Mouse (Mus musculus): ENCODE data around the gene Rnf145.

Gene Rnf145

DNA sequence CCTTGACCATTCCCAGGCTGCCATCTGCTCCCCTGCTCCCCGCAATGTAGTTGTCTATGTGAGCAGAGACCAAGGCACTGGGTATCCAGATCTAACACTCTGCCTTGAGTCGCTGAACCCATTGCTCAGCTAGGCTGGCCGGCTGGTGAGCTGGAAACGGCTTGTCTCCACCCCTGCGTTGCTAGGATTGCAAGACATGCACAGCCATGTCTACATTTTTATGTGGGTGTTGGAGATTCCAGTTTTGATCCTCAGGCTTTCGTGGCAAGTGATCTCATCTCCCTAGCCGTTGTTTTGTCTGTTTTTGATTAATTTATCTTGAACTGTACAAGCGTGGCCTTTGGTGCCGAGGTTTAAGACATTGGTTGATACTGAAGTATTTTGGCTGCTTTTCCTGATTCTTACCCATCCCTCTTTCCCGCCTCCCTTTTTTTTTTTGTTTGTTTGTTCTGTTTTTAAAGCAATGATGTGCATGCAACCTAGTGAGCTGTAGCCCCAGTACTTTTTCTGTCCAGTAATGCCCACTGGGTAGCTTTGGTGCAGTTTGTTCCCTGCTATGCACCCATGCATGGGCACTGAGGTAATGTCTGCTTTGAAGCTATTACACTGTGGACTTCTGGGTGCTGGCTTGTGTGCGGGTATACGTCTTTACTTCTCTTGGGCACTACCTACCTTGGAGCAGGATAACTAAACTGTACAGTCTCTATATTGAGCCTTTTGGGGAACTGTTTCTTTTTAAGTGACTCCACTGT is 16.4 kb downstream of the Rnf145 start:
- no peak for DNase-seq (ENCODE audit: low spot score in 2 of 2)

DNA sequence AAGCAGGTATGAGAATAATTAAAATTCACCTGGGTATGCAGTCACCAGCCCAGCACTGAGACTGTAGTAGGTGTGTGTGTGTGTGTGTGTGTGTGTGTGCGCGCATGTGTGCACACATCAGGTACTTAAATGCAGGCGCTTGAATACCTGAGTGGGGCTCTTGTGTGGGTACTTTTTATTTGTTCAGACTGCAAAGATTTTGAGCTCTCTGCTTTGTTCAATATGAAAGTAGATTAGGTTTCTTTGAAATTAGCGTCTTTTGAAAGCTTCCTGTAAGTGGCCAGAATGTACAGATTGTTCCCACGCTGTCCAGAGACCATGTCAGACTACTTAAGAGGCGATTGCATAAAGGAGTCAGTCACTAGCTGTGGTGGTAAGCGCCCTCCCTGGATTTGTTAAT is 18.6 kb downstream of the Rnf145 start:
- no peak for DNase-seq (ENCODE audit: low spot score in 2 of 2)

DNA sequence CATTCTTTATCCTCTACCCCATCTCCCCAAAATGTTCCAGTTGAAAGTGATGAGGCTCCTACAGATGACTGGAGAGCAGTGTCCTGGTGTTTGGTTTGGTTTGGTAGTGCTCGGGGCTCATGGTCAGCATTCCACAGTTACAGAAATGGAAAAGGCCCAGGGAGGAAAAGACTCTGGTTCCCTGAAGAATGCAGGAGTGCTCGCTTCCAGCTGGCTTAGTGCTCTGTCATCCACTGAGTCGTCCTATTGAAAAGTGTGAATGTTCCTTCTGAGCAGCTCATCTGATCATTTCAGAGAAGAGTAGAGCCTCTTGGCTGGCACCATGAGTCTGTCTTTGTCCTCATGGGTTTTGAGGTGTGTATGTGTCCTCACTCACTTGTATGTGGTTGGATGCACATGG is 19.3 kb downstream of the Rnf145 start:
- no peak for DNase-seq (ENCODE audit: low spot score in 2 of 2)

DNA sequence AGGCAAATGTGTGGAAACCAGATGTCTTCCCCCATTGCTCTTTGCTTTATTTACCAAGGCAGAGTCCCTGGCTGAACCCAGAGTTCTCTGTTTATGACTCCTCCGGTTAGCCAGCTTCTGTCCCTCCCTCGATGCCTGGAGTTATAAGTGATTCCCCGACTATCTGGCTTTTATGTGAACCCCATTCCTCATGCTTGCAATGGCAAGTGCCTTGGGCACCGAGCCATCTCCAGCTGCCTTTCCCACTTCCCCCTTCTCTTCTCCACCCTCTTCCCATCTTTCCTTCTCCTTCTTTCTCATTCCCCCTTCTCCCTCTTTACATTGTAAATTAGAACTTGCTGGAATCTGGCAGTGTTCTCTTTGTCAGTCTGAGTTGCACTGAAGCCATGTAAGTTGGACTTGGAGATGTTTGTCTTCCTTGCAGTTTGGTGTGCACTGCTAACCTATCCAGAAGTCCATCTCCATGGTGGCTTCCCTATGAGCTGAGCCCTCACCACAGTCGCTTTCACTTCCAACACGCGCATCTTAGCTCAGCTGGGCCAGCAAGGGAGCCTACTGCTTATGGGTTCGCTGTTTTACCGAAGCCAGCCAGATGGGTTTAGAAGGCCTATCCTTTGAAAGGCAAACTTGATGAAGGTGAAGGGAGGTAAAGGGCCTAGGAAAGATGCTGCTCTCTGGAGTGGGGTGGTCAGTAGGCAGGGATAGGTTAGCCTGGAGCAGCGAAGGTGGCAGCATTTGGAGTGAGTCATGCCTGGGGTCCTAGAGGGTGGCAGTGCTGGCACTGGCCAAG is 19.9 kb downstream of the Rnf145 start:
- DNase-seq (ENCODE audit: low spot score in 2 of 2), result no peak

DNA sequence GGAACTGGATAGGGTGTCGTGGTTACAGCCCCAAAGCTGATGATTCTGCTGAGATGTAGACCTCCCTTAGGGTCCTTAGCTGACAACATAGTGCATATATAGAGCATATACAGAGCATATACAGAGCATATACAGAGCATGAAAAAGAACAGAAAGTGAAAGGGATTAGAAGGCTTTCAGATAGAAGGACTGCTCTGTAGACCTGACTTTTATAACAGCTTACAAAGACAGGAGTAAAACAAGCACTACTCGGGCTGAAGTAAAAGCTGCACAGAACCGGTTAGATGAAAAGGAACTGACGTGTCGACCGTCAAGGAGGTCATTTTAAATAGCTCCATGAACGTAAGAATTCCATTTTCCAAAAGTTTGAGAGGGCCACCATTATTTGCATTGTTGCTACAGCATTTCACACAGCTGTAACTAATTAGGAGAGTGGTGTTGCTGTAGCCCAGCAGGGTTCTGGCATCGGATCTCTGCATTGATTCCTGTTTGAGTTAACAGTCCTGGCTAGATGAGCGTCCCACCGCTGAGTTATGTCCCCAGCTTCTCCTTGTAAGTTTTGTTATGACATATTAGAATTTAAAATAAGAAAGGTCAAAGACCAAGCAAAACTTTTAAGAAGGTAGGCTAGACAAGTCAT is 20.6 kb downstream of the Rnf145 start:
- no peak for DNase-seq (ENCODE audit: low spot score in 2 of 2)

DNA sequence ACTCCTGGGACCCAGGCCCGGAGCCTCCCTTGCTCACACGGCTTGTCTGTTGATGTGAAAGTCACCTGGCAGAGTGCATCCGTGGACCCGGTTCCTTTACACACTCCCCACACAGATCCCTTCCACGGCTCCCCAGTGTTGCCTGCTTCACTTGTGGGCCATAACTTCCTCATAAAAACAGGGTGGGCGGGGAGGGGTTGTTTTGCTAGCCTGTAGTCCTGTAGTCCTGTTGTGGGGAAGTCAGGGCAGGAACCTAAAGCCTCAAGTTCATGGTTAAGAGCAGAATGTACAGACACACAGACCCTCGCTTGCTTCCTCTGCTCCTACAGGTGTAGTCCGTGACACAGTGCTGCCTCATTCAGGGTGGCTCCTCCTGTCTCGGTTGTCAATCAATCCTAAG is 21.5 kb downstream of the Rnf145 start:
- DNase-seq (ENCODE audit: low spot score in 2 of 2), result no peak

DNA sequence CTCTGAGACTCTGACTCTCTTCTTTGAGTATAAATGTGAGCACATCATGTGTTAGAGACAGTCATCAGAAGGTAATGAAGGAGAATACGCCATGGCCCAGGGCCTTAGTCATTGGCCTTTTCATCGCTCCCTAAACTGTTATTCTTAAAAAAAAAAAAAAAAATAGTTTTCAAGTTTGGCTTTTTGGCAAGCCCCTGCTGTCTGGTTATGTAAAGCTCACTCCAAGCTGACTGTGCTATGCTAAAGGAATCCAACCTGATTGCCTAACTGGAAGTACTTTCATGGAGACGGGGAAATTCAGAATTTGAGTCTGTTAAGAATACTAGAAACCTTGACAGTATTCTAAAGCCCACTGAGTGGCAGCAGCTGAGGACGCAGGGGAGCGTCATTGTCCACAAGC is 22.5 kb downstream of the Rnf145 start:
- no peak for DNase-seq (ENCODE audit: low spot score in 2 of 2)

DNA sequence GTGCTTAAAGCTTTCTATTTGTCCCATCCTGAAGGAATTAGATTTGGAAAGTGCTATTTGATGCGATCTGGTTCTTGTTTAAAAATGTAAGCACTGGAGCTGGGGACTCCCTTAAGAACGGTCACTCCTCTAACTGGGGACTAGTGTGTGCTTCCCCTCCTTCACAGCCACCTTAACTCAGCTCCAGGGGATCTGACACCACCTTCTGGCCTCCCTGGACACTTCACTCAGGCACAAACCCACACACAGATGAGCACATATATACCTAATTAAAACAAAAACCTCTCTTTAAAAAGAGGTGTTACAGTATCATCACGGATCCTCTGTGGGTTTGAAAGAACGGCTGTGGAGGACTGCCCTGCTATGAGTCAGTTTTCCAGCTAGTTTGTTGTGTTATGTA is 23.0 kb downstream of the Rnf145 start:
- no peak for DNase-seq (ENCODE audit: low spot score in 2 of 2)

DNA sequence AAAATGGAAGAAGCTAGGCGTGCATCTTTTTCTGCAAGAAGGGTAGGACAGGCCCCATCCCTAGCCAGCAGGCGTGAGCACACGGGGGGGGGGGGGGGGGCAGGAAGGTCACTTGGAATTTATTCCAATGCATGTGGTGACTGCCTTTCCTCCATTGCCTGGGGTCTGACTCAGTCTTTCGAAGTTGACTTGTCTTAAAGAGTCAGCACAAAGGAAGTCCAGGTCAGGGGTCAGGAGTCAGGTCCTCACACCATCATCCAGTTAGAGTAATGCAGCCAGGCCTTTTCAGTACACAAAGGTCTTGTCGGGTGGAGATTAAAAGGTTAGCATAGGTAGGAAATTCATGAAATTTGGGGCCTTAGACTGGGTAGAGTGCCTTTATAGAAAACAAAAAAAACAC is 24.8 kb downstream of the Rnf145 start:
- DNase-seq (ENCODE audit: low spot score in 2 of 2), result no peak

DNA sequence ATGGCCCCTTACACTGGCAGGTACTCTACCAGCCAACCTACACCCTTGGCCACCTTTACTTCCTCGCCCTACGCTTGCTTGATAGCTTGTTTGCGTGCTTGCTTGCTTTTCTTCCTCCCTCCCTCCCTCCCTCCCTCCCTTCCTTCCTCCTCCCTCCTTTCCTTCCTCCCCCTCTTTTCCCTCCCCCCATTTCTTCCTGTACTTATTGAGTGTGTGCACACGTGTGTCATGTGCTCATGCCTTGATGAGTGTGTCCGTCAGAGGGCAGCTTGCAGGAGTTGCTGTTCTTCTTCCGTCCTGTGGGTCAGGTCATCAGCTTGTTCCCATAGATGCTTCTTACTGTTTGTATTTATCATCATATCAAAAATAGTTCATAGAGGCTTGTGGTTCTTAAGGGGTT is 25.2 kb downstream of the Rnf145 start:
- DNase-seq (ENCODE audit: low spot score in 2 of 2), result no peak

DNA sequence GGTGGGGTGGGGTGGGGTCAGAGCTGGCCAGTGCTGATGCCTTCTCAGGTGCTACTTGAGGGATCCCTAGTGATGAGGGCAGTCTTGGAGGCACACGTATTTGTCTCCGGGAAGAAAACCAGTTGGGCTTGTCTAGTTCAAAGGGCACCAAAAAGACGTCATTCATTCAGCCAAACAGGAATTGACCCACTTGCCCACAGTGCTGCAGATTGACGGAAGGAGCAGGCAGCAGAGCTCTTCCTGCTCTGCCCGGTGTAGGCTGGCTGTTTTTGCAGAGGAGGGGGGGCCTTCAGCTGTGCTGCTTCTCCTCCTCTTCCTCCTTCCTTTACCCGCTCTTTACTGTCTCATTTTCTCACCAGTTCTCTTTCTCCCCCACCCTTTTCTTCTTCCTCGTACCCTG is 26.4 kb downstream of the Rnf145 start:
- no peak for DNase-seq (ENCODE audit: low spot score in 2 of 2)

DNA sequence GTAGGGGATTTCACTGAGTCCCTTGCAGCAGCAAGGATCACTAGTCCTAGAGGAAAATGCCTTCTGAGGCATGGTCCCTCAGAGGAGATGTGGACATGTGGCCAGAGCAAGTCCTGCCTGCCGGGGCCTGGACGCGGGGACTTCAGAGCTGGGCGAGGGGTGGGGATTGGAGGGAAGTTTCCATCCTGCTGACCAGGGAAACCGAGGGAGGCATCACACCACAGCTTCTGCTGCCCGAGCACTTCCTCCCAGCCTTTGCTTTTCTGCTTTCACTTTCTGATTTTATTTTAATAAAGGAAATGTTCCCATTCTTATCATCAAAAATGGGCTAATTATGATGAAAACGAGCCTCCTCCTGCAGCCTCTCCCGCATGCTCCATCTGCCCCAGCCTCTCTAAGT is 27.5 kb downstream of the Rnf145 start:
- no peak for DNase-seq (ENCODE audit: low spot score in 2 of 2)

DNA sequence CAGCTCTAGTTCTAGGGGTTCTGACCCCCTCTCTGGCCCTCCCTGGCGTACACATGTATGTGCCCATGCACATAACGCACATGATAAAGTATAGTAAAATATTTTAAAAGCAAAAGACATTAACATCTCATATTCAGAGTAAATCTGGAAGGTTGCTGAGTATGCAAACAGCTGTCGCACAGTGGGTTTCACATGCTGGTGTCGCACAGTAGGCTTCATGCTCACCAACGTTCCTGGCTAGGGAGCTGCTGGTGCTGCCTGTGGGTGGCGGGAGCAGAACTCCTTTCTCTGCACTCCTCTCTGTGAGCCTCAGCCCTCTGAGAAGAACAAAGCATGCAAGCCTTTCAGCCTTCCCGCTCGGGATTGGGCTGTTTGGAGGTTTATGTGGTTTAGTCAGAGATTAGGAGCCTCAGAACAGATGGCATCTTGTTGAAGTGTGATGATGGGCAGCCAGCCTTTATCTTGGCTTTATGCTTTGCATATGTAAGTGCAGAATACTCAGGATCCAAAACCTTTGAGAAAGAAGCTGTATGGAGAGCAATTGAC is 29.0 kb downstream of the Rnf145 start:
- no peak for DNase-seq (ENCODE audit: low spot score in 2 of 2)

DNA sequence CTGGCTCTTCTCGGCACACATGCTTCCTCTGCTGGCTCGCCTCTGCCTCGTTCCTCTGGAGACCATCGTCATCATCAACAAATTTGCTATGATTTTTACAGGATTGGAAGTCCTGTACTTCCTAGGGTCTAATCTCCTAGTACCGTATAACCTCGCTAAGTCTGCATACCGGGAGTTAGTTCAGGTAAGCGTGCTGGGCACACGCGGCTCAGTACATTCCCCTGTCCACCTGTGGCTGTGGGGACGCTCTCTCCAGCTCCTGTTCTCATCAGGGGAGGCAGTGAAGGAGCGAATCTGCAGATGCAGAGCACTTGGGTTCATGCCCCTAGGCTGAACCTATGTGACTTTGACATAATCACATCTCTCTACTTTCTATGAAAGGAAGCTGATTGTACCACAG is 30.1 kb downstream of the Rnf145 start:
- no peak for DNase-seq (ENCODE audit: low spot score in 2 of 2)

DNA sequence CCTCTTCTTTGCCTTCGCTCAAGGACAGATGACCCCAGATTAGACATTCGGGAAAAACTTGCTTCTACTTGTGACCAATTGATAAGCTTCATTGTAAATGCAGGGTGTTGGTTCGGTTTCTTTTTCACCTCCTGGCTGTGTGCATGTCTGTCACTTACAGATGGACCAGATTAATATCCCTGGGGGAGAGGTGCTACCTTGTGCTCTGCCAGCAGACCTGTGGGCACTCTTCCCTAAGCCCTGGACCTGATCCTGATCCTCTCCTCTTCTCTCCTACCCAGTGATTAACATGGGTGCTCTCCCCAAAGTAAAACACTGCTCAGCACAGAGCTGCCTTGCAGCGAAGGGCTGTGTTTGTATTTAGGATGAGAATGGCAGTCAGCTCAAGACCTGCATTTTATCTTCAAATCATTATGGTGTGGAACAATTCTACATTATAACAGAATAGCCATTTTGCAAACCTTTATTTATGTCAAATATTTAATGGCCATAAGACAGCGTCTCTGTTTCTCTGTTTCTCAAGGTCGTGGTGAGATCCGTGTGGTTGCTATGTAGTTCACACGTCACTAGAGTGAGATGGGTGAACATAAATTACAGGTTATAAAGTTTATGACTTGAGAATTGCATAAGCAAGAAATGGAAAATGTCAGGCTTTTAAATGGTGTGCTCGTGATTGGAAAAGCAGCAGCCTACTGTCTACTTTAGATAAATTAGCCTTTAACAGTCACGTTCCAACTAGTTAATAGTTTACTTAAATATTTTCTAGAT is 30.9 kb downstream of the Rnf145 start:
- DNase-seq (ENCODE audit: low spot score in 2 of 2), result no peak

DNA sequence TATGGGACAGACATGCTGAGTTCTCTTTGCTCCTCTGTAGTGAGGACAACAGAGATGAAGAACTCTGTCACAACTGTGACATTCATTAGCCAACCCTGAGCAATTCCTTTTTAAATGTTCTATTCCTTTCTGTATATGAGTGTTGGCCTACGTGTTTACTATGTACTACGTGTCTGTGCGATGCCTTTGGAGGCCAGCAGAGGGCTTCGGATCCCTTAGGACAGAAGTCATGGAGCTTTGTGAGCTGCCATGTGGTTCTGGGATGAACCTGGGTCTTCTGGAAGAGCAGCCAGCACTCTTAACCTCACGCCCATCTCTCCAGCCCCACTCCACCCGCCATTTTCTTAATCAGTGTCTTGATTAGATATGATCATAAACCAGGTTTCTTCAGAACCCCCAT is 32.2 kb downstream of the Rnf145 start:
- DNase-seq (ENCODE audit: low spot score in 2 of 2), result no peak

DNA sequence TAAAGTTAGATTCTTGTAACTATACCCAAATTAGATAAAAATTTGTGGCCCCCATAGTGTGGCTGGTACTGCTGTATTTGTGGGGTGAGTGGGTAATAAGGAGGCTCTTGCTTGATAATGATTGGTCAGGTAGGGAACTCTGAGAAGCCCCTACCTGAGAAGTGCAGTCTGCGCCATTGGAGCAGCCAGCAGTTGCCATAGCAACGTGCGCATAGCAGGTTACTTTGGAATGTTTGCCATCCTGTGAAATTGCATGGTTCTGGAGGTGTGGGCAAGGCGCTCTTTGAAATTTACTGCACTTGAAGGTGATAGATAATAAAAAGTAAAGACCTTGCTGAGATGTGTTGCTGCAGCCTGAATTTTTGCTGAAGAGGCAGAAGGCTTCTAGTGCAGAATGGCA is 35.6 kb downstream of the Rnf145 start:
- no peak for DNase-seq (ENCODE audit: low spot score in 2 of 2)

DNA sequence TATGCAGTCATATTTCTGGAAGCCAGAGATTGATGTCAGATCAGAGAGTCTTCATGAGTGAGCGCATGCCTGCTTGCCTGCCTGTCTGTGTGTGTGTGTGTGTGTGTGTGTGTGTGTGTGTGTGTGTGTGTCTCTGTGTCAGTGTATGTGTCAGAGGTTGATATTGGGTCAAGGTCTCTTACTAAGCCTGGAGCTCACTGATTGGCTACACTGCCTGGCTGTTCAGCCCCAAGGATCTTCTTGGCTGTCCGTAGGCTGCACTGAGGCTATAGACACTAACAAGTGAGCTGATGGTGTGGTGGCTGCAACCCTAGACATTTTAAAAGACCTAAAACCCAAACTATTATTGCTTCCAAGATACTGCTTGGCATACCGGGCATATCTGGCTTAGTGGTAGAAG is 39.8 kb downstream of the Rnf145 start:
- DNase-seq (ENCODE audit: low spot score in 2 of 2), result no peak

DNA sequence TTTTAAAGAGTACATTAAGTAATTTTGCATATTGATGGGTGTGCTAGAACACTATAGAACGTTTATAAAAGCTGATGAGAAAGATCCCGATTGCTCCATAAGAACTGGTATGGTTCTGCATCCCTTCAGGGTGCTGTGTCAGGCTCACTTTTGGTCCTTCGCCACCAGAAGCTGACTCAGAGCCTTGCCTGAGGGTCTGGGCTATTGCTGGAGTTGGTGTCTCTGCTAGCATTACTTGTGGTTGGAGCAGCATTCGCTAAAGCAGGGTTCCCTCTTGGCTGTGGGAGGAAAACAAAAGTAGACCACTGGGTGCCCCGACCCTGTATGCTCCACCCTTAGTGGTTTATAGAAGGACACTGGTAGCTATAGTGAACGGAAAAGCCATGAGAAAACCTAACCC is 40.7 kb downstream of the Rnf145 start:
- DNase-seq (ENCODE audit: low spot score in 2 of 2), result no peak

DNA sequence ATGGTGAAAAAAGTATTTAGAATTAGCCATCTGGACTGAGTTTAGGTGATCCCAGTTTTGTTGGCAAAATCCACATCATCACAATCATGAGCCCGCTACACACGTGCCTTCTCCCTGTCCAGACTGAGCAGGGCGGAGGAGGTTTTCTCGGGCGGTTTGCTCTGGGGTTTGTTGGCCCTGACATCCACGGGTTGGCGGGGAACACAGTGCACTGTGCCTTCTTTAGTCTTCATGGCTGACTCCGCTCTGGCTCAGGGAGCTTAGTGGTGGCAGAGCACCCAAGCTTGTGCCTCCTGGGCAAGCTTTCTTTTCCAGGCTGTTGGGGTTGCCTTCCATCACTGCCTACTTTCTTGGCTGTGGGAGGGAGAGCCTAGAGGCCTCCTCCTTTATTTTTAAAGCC is 41.6 kb downstream of the Rnf145 start:
- no peak for DNase-seq (ENCODE audit: low spot score in 2 of 2)

DNA sequence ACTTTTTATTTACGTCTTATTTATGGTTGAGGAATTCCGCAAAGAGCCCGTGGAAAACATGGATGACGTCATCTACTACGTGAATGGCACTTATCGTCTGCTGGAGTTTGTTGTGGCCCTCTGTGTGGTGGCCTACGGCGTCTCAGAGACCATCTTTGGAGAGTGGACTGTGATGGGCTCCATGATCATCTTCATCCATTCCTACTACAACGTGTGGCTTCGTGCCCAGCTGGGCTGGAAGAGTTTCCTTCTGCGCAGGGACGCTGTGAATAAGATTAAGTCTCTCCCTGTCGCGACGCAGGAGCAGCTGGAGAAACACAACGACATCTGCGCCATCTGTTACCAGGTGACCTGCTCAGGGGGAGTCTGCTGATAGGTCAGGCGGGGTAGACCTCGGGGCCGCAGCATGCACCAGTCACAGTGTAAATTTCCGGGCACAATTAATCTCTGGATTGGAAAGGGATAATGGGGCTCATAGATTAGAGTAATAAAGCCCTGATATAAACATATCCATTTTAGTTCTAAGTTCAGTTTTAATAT is 42.8 kb downstream of the Rnf145 start:
- no peak for DNase-seq (ENCODE audit: low spot score in 2 of 2)
